Mouse (Mus musculus) layer of hippocampus, adult 8-10 months (tissue): ENCODE measurements around the gene Zfp335. TPM values are rescaled to one million over a fixed set of nuclear protein-coding genes. Genes with fewer than 3 reads are reported as not detected.
"Not testable (repeated sequence)": the region's sequence is repeated elsewhere in the genome, so short reads cannot be mapped to it uniquely, and the experiment has no call there.

Experiments used
- DNase-seq, 2 experiments: peaks; one replicate each; pipeline ENCODE4 v3.0.0; 2022; ENCODE audit warnings: low spot score in 2 of 2
- total RNA-seq, 4 experiments: library from RNA; stranded (reverse); gene quantifications; 2 replicates each; pipeline ENCODE4 v1.2.4; 2022

Gene Zfp335
- total RNA-seq, 4 experiments from 2014 or later: 24.8 to 33.0 (median 29.0) TPM

- DNase-seq: no peak
Measured at GRCm38 (mm10) chr2:164895885-164896284, 15.7 kb downstream of the Zfp335 start.

- DNase-seq: no peak
Measured at GRCm38 (mm10) chr2:164894644-164895043, 16.9 kb downstream of the Zfp335 start.

- DNase-seq: no peak
Measured at GRCm38 (mm10) chr2:164894048-164894447, 17.5 kb downstream of the Zfp335 start.

GRCm38 (mm10) chr2:164892696-164893216 is 18.8 kb downstream of the Zfp335 start:
- DNase-seq: no peak

- no peak for DNase-seq
Measured at GRCm38 (mm10) chr2:164891908-164892695, 19.5 kb downstream of the Zfp335 start.

GRCm38 (mm10) chr2:164891056-164891834 is 20.3 kb downstream of the Zfp335 start:
- no peak for DNase-seq

GRCm38 (mm10) chr2:164890411-164891049 is 21.0 kb downstream of the Zfp335 start:
- DNase-seq: no peak

- no peak for DNase-seq
Measured at GRCm38 (mm10) chr2:164889960-164890359, 21.6 kb downstream of the Zfp335 start.

- no peak for DNase-seq
Measured at GRCm38 (mm10) chr2:164888996-164889395, 22.6 kb downstream of the Zfp335 start.

GRCm38 (mm10) chr2:164886617-164887016 is 24.9 kb downstream of the Zfp335 start:
- no peak for DNase-seq

- peak; percentile 75 to 82 for DNase-seq
Measured at GRCm38 (mm10) chr2:164885788-164886187, 25.8 kb downstream of the Zfp335 start.

- no peak for DNase-seq
Measured at GRCm38 (mm10) chr2:164882619-164883018, 28.9 kb downstream of the Zfp335 start.

- peak; percentile 94 to 95 for DNase-seq
Measured at GRCm38 (mm10) chr2:164879568-164880277, 31.8 kb downstream of the Zfp335 start.

- DNase-seq: peak; percentile 84 to 93
Measured at GRCm38 (mm10) chr2:164879228-164879567, 32.4 kb downstream of the Zfp335 start, which contains the start of gene Pcif1. TSS of gene Pcif1 (plus strand) at chr2:164879304.

- no peak for DNase-seq
Measured at GRCm38 (mm10) chr2:164878509-164879227, 32.9 kb downstream of the Zfp335 start.

- not testable (repeated sequence) for DNase-seq
Measured at GRCm38 (mm10) chr2:164877376-164878215, 34.0 kb downstream of the Zfp335 start.

GRCm38 (mm10) chr2:164875648-164876047 is 35.9 kb downstream of the Zfp335 start:
- not testable (repeated sequence) for DNase-seq

- no peak for DNase-seq
Measured at GRCm38 (mm10) chr2:164874239-164874769, 37.3 kb downstream of the Zfp335 start.

- no peak for DNase-seq
Measured at GRCm38 (mm10) chr2:164873621-164874020, 37.9 kb downstream of the Zfp335 start.
